Mouse (Mus musculus) stomach, embryonic 14.5 days (tissue): ENCODE measurements at regions not wholly inside any gene's neighbourhood (a gene's known extent, or its start where the extent isn't known, plus 50 kb on each side); places are given as distances from the start of the nearest gene placed in this dataset.

Experiments
- ATAC-seq: fragments of 200-750 bp; cut with Nextera tagmentation; 2 replicates; pipeline ENCODE4 v1.8.0; 2017; ENCODE audit warnings: low read depth, moderate TSS enrichment; ENCODE audit not compliant: insufficient number of reproducible peaks, insufficient read depth, low FRiP score
- H3K27ac ChIP-seq: fragments of 300-500 bp; sonication (generic); 2 replicates; pipeline ENCODE4 v1.5.1; 2014; ENCODE audit warnings: mild to moderate bottlenecking, low read length, moderate library complexity, mixed read lengths
- H3K27me3 ChIP-seq: fragments of 300-500 bp; sonication (generic); 2 replicates; pipeline ENCODE4 v1.6.1; 2014; ENCODE audit warnings: low read length, control low read depth, mixed read lengths; ENCODE audit not compliant: control insufficient read depth, insufficient read depth
- H3K36me3 ChIP-seq: fragments of 300-500 bp; sonication (generic); 2 replicates; pipeline ENCODE4 v1.6.1; 2014; ENCODE audit warnings: mild to moderate bottlenecking, control low read depth, low read length, moderate library complexity, mixed read lengths; ENCODE audit not compliant: control insufficient read depth, insufficient read depth
- H3K4me1 ChIP-seq: fragments of 300-500 bp; sonication (generic); 2 replicates; pipeline ENCODE4 v1.6.1; 2014; ENCODE audit warnings: low read length, control low read depth, mixed read lengths; ENCODE audit not compliant: control insufficient read depth, insufficient read depth
- H3K4me2 ChIP-seq: fragments of 300-500 bp; sonication (generic); replicated peaks from 2 replicates; pipeline ENCODE4 v1.6.1; 2014; ENCODE audit warnings: low read depth, low read length, control low read depth
- H3K4me3 ChIP-seq: fragments of 300-500 bp; sonication (generic); 2 replicates; pipeline ENCODE4 v1.5.1; 2014; ENCODE audit warnings: low read depth, low read length, control low read depth
- H3K9ac ChIP-seq: fragments of 300-500 bp; sonication (generic); replicated peaks from 2 replicates; pipeline ENCODE4 v1.6.1; 2014; ENCODE audit warnings: low read depth, mild to moderate bottlenecking, control low read depth, low read length, moderate library complexity, mixed read lengths
- H3K9me3 ChIP-seq: fragments of 300-500 bp; sonication (generic); 2 replicates; pipeline ENCODE4 v1.6.1; 2016; ENCODE audit warnings: low read depth, low read length, control low read depth; ENCODE audit not compliant: control insufficient read depth
- WGBS: fragments of 180-500 bp; shearing (Covaris S2); extraction: QIAGEN DNeasy Blood & Tissue Kit; methylation state at CpG from one replicate; pipeline ENCODE4 v1.1.7; 2014; 5-methylcytosine and 5-hydroxymethylcytosine counted together

DNA sequence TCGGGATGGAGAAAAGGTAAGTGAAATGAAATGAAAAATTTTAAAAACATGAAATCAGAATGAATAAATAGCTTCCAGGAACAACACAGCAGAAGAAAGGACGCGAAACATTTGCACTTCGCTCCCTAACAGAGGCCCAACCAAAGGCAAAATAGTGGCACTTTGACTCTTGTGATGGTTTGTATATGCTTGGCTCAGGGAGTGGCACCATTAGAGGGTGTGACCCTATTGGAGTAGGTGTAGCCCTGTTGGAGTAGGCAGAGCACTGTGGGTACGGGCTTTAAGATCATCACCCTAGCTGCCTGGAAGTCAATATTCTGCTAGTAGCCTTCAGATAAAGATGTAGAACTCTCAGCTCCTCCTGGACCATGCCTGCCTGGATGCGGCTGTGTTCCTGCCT is 154.0 kb upstream of the Fam78b start:
- ATAC-seq: no peak
- no peaks in the 10 kb centered on the region for H3K36me3 ChIP-seq
- no peaks in the 10 kb centered on the region for H3K4me1 ChIP-seq
- H3K4me2 ChIP-seq: no peak overlapping the region
- no peaks in the 10 kb centered on the region for H3K9me3 ChIP-seq
- H3K9ac ChIP-seq: no peak overlapping the region
- 91% methylated on average over 6 of the region's 6 CpGs for WGBS
- H3K27ac ChIP-seq: no peak overlapping the region
- no peak overlapping the region for H3K4me3 ChIP-seq
- no peaks in the 10 kb centered on the region for H3K27me3 ChIP-seq

DNA sequence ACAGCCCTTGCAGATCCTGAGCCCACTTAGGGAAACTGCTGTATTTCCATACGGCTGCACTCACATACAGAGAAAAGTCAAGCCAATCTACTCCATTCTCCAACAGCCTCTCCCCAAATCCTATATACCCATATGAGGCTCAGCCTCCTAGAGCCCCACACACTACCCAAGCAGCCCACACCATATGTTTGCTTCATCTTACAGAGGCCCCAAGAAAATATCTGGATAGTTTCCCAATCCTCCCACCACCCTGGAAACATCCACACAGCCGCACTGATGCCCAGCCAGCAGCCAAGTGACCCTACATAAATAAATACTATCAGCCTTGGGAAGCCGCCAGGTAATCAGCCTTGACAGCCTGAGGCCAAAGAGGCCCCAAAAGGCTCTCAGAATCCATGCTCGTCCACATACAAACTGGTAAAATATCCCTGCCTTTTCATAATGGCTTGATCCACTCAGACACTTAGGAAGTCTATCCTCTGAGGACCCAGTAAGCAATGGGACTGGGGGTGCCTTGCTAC is 153.1 kb upstream of the Fam78b start:
- WGBS: 59% methylated on average over 4 of the region's 4 CpGs
- no peaks in the 10 kb centered on the region for H3K27me3 ChIP-seq

DNA sequence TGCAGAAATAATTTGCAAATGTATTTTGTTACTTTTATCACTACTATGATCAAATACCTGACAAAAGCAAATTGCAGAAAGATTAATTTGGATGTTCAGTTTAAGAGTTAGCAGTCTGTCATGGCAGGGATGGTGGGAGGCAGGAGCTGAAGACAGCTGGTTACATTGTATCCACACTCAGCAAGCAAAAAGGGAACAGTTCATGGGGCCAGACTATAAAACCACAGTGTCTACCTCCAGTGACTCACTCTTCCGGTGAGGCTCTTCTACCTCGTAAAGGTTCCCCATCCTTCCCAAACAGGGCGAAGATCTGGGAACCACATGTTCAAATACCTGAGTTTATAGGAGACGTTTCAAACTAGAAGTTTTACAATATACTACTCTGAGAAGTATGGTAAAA is 145.2 kb upstream of the Fam78b start:
- 86% methylated on average over 4 of the region's 4 CpGs for WGBS
- Histone ChIP-seq H3K36me3 (no peaks in the 10 kb centered on the region), H3K4me1 (no peaks in the 10 kb centered on the region), H3K27ac (no peak overlapping the region), H3K4me2 (no peak overlapping the region), H3K4me3 (no peak overlapping the region), H3K9ac (no peak overlapping the region), H3K27me3 (no peaks in the 10 kb centered on the region), H3K9me3 (no peaks in the 10 kb centered on the region)
- ATAC-seq: no peak

More for the DNA sequence above, 153.1 kb upstream of the Fam78b start:
- no peak for ATAC-seq
- Histone ChIP-seq H3K9ac (no peak overlapping the region), H3K4me3 (no peak overlapping the region), H3K4me1 (no peaks in the 10 kb centered on the region), H3K4me2 (no peak overlapping the region), H3K9me3 (no peaks in the 10 kb centered on the region), H3K36me3 (no peaks in the 10 kb centered on the region), H3K27ac (no peak overlapping the region)

DNA sequence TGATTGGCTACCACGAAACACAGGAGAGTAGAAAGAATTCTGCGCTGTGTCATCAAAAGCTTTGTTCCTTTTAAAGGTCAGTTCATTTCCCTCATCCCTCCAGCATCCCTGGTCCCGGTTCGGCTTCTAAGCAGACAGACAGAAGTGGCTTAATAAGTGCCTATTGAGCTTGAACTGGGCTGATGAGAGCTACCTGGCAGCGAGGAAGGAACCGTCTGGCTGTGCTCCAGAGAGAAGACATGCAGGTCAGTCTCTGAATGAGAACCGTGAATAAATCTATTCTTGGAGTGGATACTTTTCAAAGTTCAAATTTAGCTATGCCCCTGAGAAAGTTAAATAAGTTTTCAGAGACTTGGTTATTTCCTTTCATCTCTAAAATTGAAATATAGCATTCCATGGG is 135.0 kb upstream of the Fam78b start:
- H3K9me3 ChIP-seq: no peaks in the 10 kb centered on the region
- no peak overlapping the region for H3K4me3 ChIP-seq
- no peak overlapping the region for H3K9ac ChIP-seq
- no peak overlapping the region for H3K4me2 ChIP-seq
- ATAC-seq: no peak
- no peaks in the 10 kb centered on the region for H3K27me3 ChIP-seq
- no peaks in the 10 kb centered on the region for H3K4me1 ChIP-seq
- H3K27ac ChIP-seq: no peak overlapping the region
- 75% methylated on average over 7 of the region's 7 CpGs for WGBS
- H3K36me3 ChIP-seq: no peaks in the 10 kb centered on the region

DNA sequence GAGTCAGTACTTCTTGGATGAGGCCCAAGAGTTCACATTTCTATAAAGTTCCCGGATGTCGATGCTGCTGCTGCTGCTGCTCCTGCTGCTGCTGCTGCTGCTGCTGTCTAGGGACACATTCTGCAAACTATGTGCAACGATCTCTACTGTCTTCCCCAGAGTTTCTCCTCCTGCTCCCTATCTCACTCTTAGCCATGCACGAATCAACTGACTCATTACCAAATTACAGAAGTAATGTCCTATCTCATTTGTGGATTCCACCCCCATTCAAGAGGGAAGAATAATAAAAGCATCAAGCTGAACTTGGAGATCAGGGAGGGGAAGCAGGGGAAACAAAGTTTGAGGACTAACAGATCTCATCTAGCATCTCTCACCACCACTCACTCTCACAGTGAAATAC is 130.0 kb upstream of the Fam78b start:
- H3K9ac ChIP-seq: no peak overlapping the region
- 74% methylated on average over 4 of the region's 4 CpGs for WGBS
- no peaks in the 10 kb centered on the region for H3K9me3 ChIP-seq
- ATAC-seq: no peak
- H3K4me3 ChIP-seq: no peak overlapping the region
- H3K4me2 ChIP-seq: no peak overlapping the region
- H3K27ac ChIP-seq: no peak overlapping the region
- no peaks in the 10 kb centered on the region for H3K27me3 ChIP-seq
- H3K4me1 ChIP-seq: no peaks in the 10 kb centered on the region
- no peaks in the 10 kb centered on the region for H3K36me3 ChIP-seq

DNA sequence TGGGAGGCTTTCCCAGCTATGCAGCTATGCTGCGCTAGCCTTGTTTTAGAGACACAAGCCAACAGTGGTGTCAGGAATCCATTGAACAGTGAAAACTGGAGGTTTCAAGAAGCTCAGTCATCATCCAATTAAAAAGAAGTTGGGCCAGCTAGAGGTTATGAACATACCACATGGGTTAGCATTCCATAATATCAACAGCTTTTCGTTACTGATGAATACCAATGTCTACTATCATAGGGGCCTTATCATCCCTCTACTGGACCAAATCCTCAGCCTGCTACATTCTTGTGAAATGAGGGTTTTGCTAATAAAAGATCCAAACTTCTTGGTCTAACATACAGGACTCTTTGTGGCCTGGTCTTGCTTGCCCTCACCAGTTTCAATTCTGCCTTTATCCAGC is 124.8 kb upstream of the Fam78b start:
- no peak overlapping the region for H3K27ac ChIP-seq
- H3K27me3 ChIP-seq: no peaks in the 10 kb centered on the region
- no peak for ATAC-seq
- WGBS: 90% methylated on average over 2 of the region's 2 CpGs
- H3K4me1 ChIP-seq: no peaks in the 10 kb centered on the region
- no peaks in the 10 kb centered on the region for H3K36me3 ChIP-seq
- H3K9ac ChIP-seq: no peak overlapping the region
- no peaks in the 10 kb centered on the region for H3K9me3 ChIP-seq
- no peak overlapping the region for H3K4me3 ChIP-seq
- no peak overlapping the region for H3K4me2 ChIP-seq

DNA sequence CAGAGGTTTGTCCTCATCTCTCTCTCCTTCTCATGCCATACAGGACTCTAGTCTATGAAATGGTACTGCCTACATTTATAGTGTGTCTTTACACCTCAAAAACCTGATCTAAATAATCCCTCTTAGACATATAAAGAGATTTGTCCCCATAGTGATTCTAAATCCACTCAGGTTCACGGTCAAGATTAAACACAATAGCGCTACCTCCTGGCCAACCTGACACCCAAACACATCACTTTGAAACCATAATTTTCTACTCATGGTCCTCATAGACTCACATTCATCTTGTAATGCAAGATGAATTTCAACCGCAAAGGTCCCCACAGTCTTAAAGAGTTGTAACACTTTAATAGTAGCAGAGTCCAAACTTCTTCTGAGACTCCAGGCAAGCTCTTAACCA is 118.0 kb upstream of the Fam78b start:
- H3K4me1 ChIP-seq: no peaks in the 10 kb centered on the region
- H3K4me3 ChIP-seq: no peak overlapping the region
- no peak for ATAC-seq
- H3K4me2 ChIP-seq: no peak overlapping the region
- H3K9ac ChIP-seq: no peak overlapping the region
- no peaks in the 10 kb centered on the region for H3K36me3 ChIP-seq
- H3K9me3 ChIP-seq: no peaks in the 10 kb centered on the region
- no peak overlapping the region for H3K27ac ChIP-seq
- 84% methylated on average over 3 of the region's 3 CpGs for WGBS
- no peaks in the 10 kb centered on the region for H3K27me3 ChIP-seq

DNA sequence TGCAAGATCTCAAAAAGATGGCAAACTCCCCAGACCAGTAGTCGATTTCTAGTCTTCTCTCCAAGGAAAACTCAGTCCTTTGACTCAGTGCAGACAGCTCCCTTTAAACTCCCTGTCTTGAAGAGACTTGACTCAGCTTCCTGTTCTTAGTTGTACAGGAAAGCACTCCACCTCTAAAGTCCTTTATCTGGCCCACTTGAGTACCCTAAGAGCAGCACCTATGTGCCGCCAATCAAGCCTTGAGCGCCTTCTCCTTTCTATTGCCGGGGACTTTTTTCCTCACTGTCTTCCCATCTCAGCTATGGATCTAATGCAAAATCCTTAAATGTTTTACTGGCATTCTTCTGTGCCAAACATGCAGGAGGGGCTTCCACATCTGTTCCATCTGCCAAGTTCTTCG is 105.3 kb upstream of the Fam78b start:
- H3K4me2 ChIP-seq: no peak overlapping the region
- no peaks in the 10 kb centered on the region for H3K9me3 ChIP-seq
- 85% methylated on average over 5 of the region's 5 CpGs for WGBS
- H3K4me3 ChIP-seq: no peak overlapping the region
- no peaks in the 10 kb centered on the region for H3K27me3 ChIP-seq
- no peaks in the 10 kb centered on the region for H3K36me3 ChIP-seq
- H3K9ac ChIP-seq: no peak overlapping the region
- no peak overlapping the region for H3K27ac ChIP-seq
- no peaks in the 10 kb centered on the region for H3K4me1 ChIP-seq
- ATAC-seq: no peak

DNA sequence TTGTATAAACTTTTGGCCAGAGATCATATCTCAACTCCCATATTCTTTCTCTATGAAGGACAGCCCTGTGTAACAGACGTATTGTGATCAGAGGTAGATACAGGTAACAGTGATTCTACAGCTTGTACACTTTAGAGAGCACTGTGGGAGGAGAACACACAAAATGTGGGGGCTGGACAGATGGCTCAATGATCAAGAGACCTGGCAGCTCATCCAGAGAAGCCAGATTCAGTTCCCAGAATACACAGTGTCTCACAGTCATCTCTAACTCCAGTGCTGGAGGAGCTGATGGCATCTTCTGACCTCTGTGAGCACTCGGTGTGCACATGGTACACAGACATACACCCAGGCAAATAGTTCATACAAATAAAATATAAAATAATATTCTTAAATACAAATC is 102.5 kb upstream of the Fam78b start:
- Histone ChIP-seq H3K9me3 (no peaks in the 10 kb centered on the region), H3K4me2 (no peak overlapping the region), H3K27ac (no peak overlapping the region), H3K27me3 (no peaks in the 10 kb centered on the region), H3K36me3 (no peaks in the 10 kb centered on the region), H3K9ac (no peak overlapping the region), H3K4me1 (no peaks in the 10 kb centered on the region), H3K4me3 (no peak overlapping the region)
- ATAC-seq: no peak
- WGBS: 85% methylated on average over 2 of the region's 2 CpGs
